Mouse (Mus musculus) midbrain, embryonic 13.5 days (tissue): ENCODE data around the gene Btbd19. TPM values are rescaled to one million over a fixed set of nuclear protein-coding genes. Genes with fewer than 3 reads are reported as not detected.

ENCODE experiments used
- ATAC-seq: fragments of 200-750 bp; cut with Nextera tagmentation; 2 replicates; pipeline ENCODE4 v1.8.0; 2017; ENCODE audit warnings: mild to moderate bottlenecking, moderate TSS enrichment, moderate library complexity
- H3K27ac ChIP-seq: fragments of 300-500 bp; sonication (generic); 2 replicates; pipeline ENCODE4 v1.5.1; 2015; ENCODE audit warnings: inconsistent platforms, mild to moderate bottlenecking, moderate library complexity
- H3K27me3 ChIP-seq: fragments of 300-500 bp; sonication (generic); 2 replicates; pipeline ENCODE4 v1.6.1; 2015; ENCODE audit warnings: mild to moderate bottlenecking, inconsistent platforms
- H3K36me3 ChIP-seq: fragments of 300-500 bp; sonication (generic); 2 replicates; pipeline ENCODE4 v1.6.1; 2015; ENCODE audit warnings: mild to moderate bottlenecking, inconsistent platforms
- H3K4me1 ChIP-seq: fragments of 300-500 bp; sonication (generic); replicated peaks from 2 replicates; pipeline ENCODE4 v1.6.1; 2015; ENCODE audit warnings: inconsistent platforms
- H3K4me2 ChIP-seq: fragments of 300-500 bp; sonication (generic); replicated peaks from 2 replicates; pipeline ENCODE4 v1.6.1; 2015; ENCODE audit warnings: moderate library complexity, mild to moderate bottlenecking, inconsistent platforms
- H3K4me3 ChIP-seq: fragments of 300-500 bp; sonication (generic); replicated peaks from 2 replicates; pipeline ENCODE4 v1.5.1; 2015; ENCODE audit warnings: mild to moderate bottlenecking, inconsistent platforms
- H3K9ac ChIP-seq: fragments of 300-500 bp; sonication (generic); replicated peaks from 2 replicates; pipeline ENCODE4 v1.6.1; 2015; ENCODE audit warnings: mild to moderate bottlenecking, inconsistent platforms
- H3K9me3 ChIP-seq: fragments of 300-500 bp; sonication (generic); 2 replicates; pipeline ENCODE4 v1.6.1; 2016; ENCODE audit warnings: mild to moderate bottlenecking, inconsistent platforms
- WGBS: fragments of 180-500 bp; shearing (Covaris S2); methylation state at CpG from one replicate; pipeline ENCODE4 v1.1.7; 2015; 5-methylcytosine and 5-hydroxymethylcytosine counted together
- microRNA-seq: library from miRNA; unstranded; fragments of <30 nt; microRNA quantifications from one replicate; pipeline ENCODE4, GENCODE M21; 2016
- polyA plus RNA-seq: library from polyadenylated mRNA; unstranded; fragments of >200 nt; fragmentation: Nextera tagmentation; extraction: Ambion mirVana; gene quantifications from 2 replicates; pipeline ENCODE4 v1.2.1, GENCODE M21; 2015

Gene Btbd19
- polyA plus RNA-seq, 1 experiment from 2014 or later: 3.3 TPM

GRCm38 (mm10) chr4:117087948-117088640, 37.4 kb downstream of the Btbd19 start:
- no peak for ATAC-seq
- Histone ChIP-seq H3K4me2 (no peak overlapping the region), H3K27ac (no peak overlapping the region), H3K36me3 (peaks cover 29% of the 10 kb centered on the region), H3K9ac (no peak overlapping the region), H3K4me1 (no peaks in the 10 kb centered on the region), H3K9me3 (no peaks in the 10 kb centered on the region; the same call in 1 of the 2 replicates), H3K27me3 (no peaks in the 10 kb centered on the region), H3K4me3 (no peak overlapping the region)
- WGBS: 82% methylated on average over 7 of the region's 7 CpGs

DNA sequence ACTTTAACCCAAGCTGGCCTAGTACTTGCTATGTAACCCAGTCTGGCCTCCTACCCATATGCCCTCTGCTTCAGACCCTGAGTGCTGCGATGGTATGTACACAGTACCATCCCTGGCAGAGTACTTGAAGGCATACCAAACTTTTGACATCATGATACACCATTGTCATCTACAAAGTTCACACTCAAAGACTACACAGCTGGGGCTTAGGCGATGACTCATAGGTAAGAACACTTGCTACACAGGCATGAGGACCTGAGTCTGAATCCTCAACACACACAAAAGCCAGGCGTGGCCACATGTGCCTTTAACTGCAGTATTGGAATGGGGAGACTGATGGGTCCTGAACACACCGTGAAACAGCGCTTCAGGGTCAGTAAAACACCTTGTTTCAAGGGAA, 54.3 kb downstream of the Btbd19 start:
- 97% methylated on average over 5 of the region's 5 CpGs for WGBS
- Histone ChIP-seq H3K9me3 (no peaks in the 10 kb centered on the region), H3K27ac (no peak overlapping the region), H3K27me3 (peaks cover 26% of the 10 kb centered on the region), H3K4me3 (no peak overlapping the region), H3K36me3 (peaks cover 84% of the 10 kb centered on the region), H3K9ac (no peak overlapping the region), H3K4me1 (no peaks in the 10 kb centered on the region), H3K4me2 (no peak overlapping the region)
- no peak for ATAC-seq

DNA sequence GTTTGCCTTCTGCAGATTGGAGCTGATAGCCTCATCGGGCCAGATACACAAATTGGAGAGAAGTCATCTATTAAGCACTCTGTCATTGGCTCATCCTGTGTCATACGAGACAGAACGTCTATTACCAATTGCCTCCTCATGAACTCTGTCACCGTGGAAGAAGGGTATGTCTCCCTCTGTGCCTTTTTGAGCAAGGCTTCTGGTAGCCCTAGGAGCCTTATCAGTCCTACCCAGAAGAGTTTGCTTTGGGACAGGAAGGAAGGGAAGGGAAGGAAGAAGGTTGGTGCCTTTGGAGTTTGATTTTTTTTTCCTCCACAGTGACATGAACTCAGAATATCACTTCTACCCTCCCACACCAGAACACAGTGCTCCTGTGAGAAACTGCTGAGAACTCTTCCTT, 54.9 kb downstream of the Btbd19 start:
- H3K36me3 ChIP-seq: peaks cover 89% of the 10 kb centered on the region
- H3K4me1 ChIP-seq: no peaks in the 10 kb centered on the region
- H3K4me2 ChIP-seq: no peak overlapping the region
- H3K4me3 ChIP-seq: no peak overlapping the region
- no peaks in the 10 kb centered on the region for H3K9me3 ChIP-seq
- WGBS: 94% methylated on average over 4 of the region's 4 CpGs
- H3K9ac ChIP-seq: no peak overlapping the region
- H3K27ac ChIP-seq: no peak overlapping the region
- H3K27me3 ChIP-seq: peaks cover 32% of the 10 kb centered on the region
- no peak for ATAC-seq

GRCm38 (mm10) chr4:117069647-117070046, 55.9 kb downstream of the Btbd19 start:
- Histone ChIP-seq H3K9me3 (no peaks in the 10 kb centered on the region), H3K27me3 (peaks cover 42% of the 10 kb centered on the region), H3K36me3 (peaks cover 88% of the 10 kb centered on the region), H3K27ac (no peak overlapping the region), H3K9ac (no peak overlapping the region), H3K4me2 (no peak overlapping the region), H3K4me1 (no peaks in the 10 kb centered on the region), H3K4me3 (no peak overlapping the region)
- 88% methylated on average over 1 of the region's 1 CpGs for WGBS
- ATAC-seq: no peak

Small RNA genes lying within 50 kb of the gene (microRNA-seq; reads per million reads assigned to microRNA genes)
- gene Gm22398: not detected

Other genes with a start within 250 kb of the Btbd19 start
- 9.5 and 9.9 TPM in 2 replicates for gene Zswim5, start 248.3 kb downstream of the Btbd19 start, polyA plus RNA-seq
- gene Urod, start 131.3 kb downstream of the Btbd19 start, polyA plus RNA-seq: 73.4 and 73.6 TPM in 2 replicates
- 18.3 and 20.2 TPM in 2 replicates for gene Hectd3, start 130.4 kb downstream of the Btbd19 start, polyA plus RNA-seq
- 45.5 and 50.2 TPM in 2 replicates for gene Eif2b3, start 106.3 kb downstream of the Btbd19 start, polyA plus RNA-seq
- 7.1 and 7.3 TPM in 2 replicates for gene Ptch2, start 29.6 kb downstream of the Btbd19 start, polyA plus RNA-seq
- not detected in 2 replicates for gene Tctex1d4, start 1.1 kb upstream of the Btbd19 start, polyA plus RNA-seq
- 18.6 and 19.3 TPM in 2 replicates for gene Plk3, start 8.2 kb upstream of the Btbd19 start, polyA plus RNA-seq
- gene Rps8, start 30.5 kb upstream of the Btbd19 start, polyA plus RNA-seq: 558 and 623 TPM in 2 replicates
- 29.1 and 29.2 TPM in 2 replicates for gene Kif2c, start 56.9 kb upstream of the Btbd19 start, polyA plus RNA-seq
- gene Tmem53, start 126.2 kb upstream of the Btbd19 start, polyA plus RNA-seq: 10.2 and 10.4 TPM in 2 replicates
- 0.31 and 0.83 TPM in 2 replicates for gene Armh1, start 126.4 kb upstream of the Btbd19 start, polyA plus RNA-seq